Mouse (Mus musculus) thymus, adult 2 months (tissue): ENCODE data around the gene Tpst2.

Source experiments
- CTCF ChIP-seq: fragments of 200-500 bp; IDR thresholded peaks from 2 replicates; pipeline ENCODE4 v1.5.1; 2012; ENCODE audit warnings: mild to moderate bottlenecking, control low read depth, low read length, moderate library complexity, borderline replicate concordance; ENCODE audit not compliant: control insufficient read depth, poor library complexity, insufficient read depth; ENCODE audit errors: extremely low read depth
- POLR2A ChIP-seq: fragments of 200-500 bp; IDR thresholded peaks from 2 replicates; pipeline ENCODE4 v1.6.1; 2012; ENCODE audit warnings: mild to moderate bottlenecking, low read length, control low read depth, moderate library complexity; ENCODE audit not compliant: control insufficient read depth, poor library complexity, insufficient read depth; ENCODE audit errors: extremely low read depth

DNA sequence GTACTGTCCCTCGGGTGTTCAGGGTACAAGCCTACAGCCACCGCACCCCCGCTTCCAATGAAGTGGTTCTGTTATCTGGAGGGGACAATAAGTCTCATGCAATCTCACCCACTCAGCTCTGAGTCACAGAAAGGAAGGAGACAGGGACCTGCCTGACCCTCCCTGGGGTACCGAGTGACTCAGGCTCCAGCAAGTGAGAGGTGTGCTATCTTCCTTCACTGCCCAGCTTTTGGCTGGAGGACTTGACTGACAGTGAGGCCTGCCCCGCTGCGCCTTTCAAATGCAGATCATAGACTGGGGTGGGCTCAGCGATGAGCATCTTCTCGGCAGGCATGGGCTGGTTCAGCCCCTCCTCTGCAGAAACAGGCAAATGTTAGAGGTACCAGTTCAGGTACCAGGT is 18.7 kb downstream of the Tpst2 start:
- TF ChIP-seq CTCF, result no peak
- TF ChIP-seq POLR2A, result no peak
